Mouse (Mus musculus) gonadal fat pad, adult 2 months (tissue): ENCODE data around the gene Manbal. TPM values are rescaled to one million over a fixed set of nuclear protein-coding genes. Genes with fewer than 3 reads are reported as not detected.

Experiments
- DNase-seq: peaks from one replicate; pipeline ENCODE4 v3.0.0-alpha.2; 2012; ENCODE audit warnings: low read depth
- polyA plus RNA-seq: library from polyadenylated mRNA; depleted of rRNA; stranded (reverse); fragments of >200 nt; gene quantifications from 2 replicates; pipeline ENCODE4 v1.2.3, GENCODE M21; 2012; rRNA removed

The Manbal gene
- polyA plus RNA-seq = 71.7 and 86.3 TPM in 2 replicates

- no peak for DNase-seq
Measured at GRCm38 (mm10) chr2:157367184-157367893, at the start of gene Manbal. Gene Manbal (plus strand): TSS chr2:157367594.

GRCm38 (mm10) chr2:157320135-157320534, 47.3 kb upstream of the Manbal start:
- DNase-seq = peak; percentile 91

- DNase-seq = no peak
Measured at GRCm38 (mm10) chr2:157320886-157321285, 46.5 kb upstream of the Manbal start.

GRCm38 (mm10) chr2:157322029-157322766, 45.2 kb upstream of the Manbal start:
- no peak for DNase-seq

GRCm38 (mm10) chr2:157325238-157325637, 42.2 kb upstream of the Manbal start:
- DNase-seq = no peak

GRCm38 (mm10) chr2:157328106-157328505, 39.3 kb upstream of the Manbal start:
- no peak for DNase-seq

GRCm38 (mm10) chr2:157328570-157328969, 38.8 kb upstream of the Manbal start:
- no peak for DNase-seq

- no peak for DNase-seq
Measured at GRCm38 (mm10) chr2:157332059-157332458, 35.3 kb upstream of the Manbal start.

GRCm38 (mm10) chr2:157338663-157339062, 28.7 kb upstream of the Manbal start:
- no peak for DNase-seq

GRCm38 (mm10) chr2:157339532-157339931, 27.9 kb upstream of the Manbal start:
- DNase-seq = no peak

- no peak for DNase-seq
Measured at GRCm38 (mm10) chr2:157340221-157340741, 27.1 kb upstream of the Manbal start.

- DNase-seq = no peak
Measured at GRCm38 (mm10) chr2:157341554-157342270, 25.7 kb upstream of the Manbal start.

- DNase-seq = no peak
Measured at GRCm38 (mm10) chr2:157342328-157342926, 25.0 kb upstream of the Manbal start.

GRCm38 (mm10) chr2:157343337-157343736, 24.1 kb upstream of the Manbal start:
- DNase-seq = no peak

- no peak for DNase-seq
Measured at GRCm38 (mm10) chr2:157347361-157348159, 19.8 kb upstream of the Manbal start, which contains the start of gene Ghrh. Gene Ghrh (minus strand): TSS chr2:157347506.

- DNase-seq = no peak
Measured at GRCm38 (mm10) chr2:157349121-157349778, 18.1 kb upstream of the Manbal start.

GRCm38 (mm10) chr2:157353183-157353582, 14.2 kb upstream of the Manbal start:
- DNase-seq = no peak

- DNase-seq = no peak
Measured at GRCm38 (mm10) chr2:157354106-157354505, 13.3 kb upstream of the Manbal start.

- no peak for DNase-seq
Measured at GRCm38 (mm10) chr2:157360028-157360427, 7.4 kb upstream of the Manbal start.

GRCm38 (mm10) chr2:157363031-157363430, 4.4 kb upstream of the Manbal start:
- no peak for DNase-seq
